Mouse (Mus musculus): Measurements from ENCODE around the gene Osm.
A peak's percentile ranks its signal among the peaks of the same experiment; 100 is the strongest.

Gene Osm

DNA sequence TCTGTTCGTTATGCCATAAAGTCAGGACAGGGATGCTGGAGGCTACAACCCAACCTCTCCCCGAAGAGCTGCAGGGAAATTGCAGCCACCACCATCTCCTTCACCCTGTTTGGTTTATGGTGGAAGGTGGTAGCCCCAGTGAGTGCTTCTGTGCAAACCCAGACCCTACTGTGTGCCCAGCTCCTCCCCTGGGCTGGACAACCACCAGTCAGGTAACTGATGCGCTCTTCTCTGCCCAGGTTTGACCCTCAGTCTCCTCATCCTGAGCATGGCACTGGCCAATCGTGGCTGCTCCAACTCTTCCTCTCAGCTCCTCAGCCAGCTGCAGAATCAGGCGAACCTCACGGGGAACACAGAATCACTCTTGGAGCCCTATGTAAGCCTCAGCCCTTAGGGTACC lies 1.9 kb downstream of the Osm start:
- no peak for DNase-seq (ENCODE audit: low read depth, low spot score)

DNA sequence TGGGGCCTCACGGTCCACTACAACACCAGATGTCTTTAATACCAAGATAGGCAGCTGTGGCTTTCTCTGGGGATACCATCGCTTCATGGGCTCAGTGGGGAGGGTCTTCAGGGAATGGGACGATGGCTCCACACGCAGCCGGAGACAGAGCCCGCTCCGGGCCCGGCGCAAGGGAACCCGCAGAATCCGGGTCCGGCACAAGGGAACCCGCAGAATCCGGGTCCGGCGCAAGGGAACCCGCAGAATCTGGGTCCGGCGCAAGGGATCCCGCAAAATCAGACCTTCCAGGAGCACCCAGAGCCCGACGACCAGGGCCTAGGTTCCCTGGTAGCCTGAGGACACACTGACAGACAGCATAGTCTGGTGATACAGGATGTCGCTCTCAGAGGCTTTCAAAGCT lies 3.5 kb downstream of the Osm start:
- DNase-seq (ENCODE audit: low read depth, low spot score), result no peak

DNA sequence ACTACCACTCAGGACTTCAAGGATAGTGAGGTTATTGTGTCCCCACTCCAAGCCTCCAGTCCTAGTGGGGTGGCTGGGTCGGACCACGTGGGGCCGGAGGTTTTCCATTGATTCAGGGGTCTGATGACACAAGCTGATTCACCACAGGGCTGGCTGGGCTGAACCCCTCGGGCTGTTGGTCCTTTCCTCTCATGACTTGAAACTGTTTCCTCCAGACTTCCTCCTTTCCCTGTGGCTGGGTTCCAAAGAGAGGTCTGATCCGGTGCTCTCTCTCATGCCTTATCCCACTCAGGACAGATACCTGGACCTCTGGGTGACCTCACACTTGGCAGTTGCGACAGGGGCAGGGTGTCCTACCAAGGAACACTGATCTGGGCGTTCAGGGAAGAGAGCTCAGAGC lies 3.9 kb downstream of the Osm start:
- no peak for DNase-seq (ENCODE audit: low read depth, low spot score)

DNA sequence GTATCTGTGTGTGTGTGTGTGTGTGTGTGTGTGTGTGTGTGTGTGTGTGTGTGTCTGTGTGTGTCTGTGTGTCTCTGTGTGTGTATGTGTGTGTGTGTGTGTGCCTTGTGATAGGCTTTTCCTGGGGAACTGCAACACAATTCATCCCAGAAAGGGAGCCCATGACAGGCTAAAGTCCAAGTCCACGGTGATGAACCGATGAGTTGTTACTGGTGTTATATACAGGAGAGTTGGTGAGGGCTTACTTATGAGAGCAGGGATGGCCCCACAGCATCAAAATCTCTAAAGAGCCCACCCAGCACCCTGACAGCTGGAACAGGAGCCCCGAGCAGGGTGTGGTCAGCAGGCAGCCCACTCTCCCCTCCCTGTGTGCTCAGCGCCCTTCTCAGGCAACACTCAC lies 5.0 kb downstream of the Osm start:
- no peak for DNase-seq (ENCODE audit: low read depth, low spot score)

DNA sequence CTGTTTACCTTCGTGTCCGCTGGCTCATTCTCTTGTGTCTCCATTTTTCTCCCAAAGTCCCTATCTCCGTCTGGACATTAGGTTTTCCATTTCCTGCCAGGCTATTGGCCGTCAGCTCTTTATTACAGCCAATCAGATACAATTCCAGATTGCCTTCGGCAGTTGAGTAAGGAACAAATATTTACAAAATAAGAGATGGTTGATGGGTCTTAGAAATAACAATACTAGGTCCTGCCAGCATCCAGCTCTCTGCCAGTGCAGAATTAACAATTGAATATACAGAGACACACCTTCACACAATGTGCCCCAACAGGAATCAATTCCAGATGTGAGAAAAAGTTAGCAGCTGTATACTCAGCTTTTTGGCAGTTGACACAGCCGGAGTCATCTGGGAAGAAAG lies 9.9 kb downstream of the Osm start:
- DNase-seq (ENCODE audit: low read depth, low spot score), result peak; percentile 93

DNA sequence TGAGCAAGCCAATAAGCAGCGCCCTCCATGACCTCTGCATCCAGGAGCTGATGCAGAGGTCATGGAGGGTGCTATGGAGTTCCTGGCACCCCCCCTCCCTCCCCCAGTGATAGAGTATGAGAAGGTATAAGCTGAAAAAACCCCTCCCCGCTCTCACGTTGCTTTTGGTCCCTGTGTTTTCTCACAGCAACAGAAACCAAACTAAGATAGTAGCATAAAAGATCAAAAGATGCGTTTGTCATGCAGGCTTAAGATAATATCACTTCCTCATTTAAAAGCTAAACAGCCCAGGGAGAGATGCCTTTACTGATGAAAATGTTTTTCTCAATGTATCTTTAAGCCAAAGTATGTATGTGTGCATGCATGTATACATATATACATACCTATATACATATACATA lies 10.4 kb downstream of the Osm start:
- no peak for DNase-seq (ENCODE audit: low read depth, low spot score)

DNA sequence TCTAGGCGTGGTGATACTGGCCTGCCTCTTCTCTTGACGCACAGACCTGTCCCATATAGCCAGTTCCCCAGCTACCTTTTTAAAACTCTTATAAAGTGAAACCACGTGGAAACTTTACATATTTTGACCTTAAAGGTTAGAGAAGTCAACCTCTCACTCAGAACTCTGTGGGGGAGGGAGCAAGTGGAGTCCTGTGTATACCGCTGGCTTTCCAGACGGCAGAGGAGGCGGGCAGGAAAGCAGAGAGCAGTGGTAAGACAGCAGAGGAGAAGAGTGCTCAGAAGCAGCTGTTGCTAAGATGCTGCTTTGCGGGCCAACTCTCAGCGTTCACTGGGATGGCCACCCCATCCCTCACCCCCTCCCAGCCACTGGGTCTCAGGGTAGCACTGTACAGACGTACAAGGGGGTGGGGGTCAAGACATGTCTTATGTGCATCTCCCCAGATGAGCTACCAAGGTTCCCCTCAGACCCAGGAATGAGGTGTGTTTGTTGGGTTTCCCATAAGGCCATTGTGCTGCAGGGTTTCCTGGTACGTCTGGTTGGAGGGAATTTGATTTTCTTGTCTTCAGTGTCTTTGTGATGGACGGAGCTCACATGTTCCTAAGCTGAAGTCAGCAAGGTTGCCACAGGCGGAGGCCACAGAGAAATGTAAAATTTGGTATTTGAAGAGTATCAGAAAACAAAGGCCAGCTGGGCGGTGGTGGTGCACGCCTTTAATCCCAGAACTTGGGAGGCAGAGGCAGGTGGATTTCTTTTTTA lies 11.2 kb downstream of the Osm start:
- DNase-seq (ENCODE audit: low read depth, low spot score), result peak; percentile 91

DNA sequence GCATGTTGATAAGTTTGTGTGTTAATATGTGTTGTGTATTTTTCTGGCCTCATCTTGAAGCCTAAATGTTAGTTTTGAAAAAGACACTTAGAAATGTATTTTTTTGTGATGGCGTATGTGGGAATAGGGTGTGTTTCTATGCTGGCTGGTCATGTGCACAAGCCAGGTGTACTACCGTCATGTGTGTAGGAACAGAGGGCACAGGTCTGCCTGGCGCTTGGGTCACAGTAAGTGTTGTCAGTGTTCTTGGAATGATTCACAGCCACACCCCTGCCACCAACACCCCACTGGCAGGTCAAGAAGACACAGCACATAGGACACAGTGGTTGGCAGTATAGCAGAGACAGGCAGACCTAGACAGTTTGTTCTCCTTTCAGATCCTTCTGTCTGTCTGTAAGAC lies 12.9 kb downstream of the Osm start:
- DNase-seq (ENCODE audit: low read depth, low spot score), result no peak

DNA sequence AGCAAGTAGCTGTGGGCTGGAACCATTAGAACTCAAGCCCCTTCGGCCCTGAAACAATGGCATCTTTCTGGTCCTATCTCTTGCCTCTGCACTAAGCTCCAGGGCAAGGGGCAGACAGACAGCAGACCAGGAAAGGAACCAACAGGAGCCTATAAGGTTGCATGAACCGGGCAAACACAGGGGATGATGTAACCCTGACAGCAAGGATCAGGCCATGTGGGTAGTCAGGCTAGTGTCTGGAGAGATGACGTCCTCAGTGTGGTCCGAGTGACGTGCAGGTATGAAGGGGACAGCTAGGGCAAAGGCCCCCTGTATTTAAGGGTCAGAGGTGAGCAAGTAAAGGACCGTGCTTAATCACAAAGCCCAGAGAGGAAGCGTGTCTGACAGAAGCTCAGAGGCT lies 14.1 kb downstream of the Osm start:
- DNase-seq (ENCODE audit: low read depth, low spot score), result no peak

DNA sequence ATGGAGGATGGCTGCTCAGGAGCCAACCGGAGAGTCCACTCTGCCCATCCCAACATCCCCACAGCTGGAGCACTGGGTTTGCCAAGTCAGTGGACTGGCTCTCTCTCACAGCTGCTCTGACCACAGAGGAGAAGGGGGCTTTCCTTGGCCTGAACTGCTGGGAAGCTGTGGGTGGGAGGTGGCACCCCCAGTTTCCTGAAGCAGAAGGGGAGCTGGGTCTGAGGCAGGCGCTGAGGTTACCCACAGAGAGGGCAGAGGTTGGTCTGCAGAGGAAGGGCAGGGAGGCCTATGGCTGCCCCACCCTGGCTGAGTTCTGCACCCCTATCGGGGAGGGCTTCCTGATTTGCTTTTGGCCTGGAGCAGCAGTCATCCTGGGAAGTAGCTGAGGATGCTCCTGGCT lies 15.2 kb downstream of the Osm start:
- DNase-seq (ENCODE audit: low read depth, low spot score), result no peak

DNA sequence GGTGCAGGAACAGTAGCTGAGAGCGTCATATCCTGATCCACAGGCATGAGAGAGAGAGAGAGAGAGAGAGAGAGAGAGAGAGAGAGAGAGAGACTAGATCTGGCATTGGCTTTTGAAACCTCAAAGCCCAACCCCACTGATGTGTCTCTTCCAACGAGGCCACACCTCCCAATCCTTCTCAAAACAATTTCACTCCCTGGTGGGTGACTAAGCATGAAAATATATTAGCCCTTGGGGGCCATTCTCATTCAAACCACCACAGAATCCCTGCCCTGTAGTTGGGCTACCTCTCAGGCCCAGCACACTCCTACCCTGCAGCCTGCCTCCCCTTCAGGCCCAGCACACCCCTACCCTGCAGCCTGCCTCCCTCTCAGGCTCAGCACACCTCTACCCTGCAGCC lies 16.7 kb downstream of the Osm start:
- DNase-seq (ENCODE audit: low read depth, low spot score), result peak; percentile 95

DNA sequence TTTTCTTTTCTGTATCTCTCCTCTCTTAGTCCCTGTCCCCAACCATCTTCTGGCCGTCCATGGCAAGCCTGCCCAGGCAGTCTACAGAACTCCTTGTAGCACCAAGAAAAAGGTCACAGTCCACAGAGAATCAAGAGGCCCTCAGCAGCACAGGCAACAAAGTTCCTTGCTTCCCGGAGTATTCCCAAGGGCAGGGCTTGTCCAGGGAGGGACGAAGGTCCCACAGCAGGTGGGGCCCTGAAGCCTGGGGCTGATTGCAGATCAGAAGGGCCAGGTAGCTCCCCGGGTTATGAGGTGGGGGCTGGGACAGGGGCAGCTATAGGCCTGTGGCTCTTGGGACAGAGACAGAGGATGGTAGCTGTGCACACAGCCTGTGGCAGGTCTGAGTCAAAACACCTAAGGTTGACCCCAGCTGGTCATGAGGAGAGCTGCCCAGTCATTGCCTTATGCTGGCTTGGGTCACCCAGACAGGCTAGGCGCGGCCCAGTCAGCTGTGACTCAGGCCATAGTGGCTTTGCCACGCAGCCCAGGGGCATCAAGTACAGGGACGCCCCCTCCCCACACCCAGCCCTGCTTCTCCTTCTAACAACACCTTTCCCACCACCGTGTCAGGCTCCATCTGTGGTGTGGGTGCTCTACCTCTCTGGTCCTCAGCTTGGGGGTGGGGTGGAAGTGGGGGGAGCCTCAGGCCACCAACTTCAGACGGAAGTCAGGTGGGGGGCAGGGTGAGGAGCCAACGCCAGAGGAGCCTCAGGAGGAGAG lies 20.8 kb downstream of the Osm start, which contains the start of gene Lif:
Lif (plus strand) TSS at position 712 of the 762 bp plus-strand sequence.
- no peak for DNase-seq (ENCODE audit: low read depth, low spot score)

DNA sequence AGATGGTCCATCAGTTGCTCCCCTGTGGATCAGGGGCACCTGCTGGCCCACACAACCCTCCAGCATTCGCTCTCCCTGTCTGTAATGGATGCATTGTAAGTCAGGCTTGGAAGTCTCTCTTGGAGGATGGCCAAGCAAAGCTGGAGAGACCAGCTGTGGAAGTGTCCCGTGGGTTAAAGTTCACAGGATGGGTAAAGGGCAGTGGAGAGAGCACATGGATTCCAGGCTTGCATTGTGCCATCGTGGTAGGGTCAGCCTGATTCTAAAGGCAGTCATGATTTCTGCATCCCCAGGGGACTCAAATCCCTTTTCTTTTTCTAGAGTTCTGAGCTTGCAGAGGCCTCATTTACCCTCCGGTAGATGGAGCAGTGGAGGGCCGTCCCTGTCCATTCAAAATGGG lies 21.5 kb downstream of the Osm start:
- no peak for DNase-seq (ENCODE audit: low read depth, low spot score)

DNA sequence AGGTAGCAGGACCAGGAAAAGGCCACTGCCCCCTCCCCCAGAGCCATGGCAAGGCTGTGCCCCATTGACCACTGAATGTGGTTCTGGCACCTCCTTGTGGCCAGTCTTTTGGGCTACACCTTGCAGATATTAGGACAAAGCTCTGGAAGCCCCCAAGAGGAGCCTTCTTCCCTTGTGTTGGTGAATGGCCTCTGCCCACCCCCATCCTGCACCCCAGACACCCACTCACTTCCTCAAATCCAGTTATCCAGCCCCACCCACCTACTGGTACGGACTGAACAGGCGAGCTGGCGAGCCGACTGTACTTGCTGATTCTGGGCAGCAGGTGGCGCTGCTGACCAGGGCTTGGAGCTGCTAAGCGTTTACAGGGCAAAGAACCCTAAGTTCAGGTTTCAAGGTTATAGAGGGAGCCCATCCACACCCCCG lies 22.4 kb downstream of the Osm start:
- peak; percentile 78 for DNase-seq (ENCODE audit: low read depth, low spot score)

DNA sequence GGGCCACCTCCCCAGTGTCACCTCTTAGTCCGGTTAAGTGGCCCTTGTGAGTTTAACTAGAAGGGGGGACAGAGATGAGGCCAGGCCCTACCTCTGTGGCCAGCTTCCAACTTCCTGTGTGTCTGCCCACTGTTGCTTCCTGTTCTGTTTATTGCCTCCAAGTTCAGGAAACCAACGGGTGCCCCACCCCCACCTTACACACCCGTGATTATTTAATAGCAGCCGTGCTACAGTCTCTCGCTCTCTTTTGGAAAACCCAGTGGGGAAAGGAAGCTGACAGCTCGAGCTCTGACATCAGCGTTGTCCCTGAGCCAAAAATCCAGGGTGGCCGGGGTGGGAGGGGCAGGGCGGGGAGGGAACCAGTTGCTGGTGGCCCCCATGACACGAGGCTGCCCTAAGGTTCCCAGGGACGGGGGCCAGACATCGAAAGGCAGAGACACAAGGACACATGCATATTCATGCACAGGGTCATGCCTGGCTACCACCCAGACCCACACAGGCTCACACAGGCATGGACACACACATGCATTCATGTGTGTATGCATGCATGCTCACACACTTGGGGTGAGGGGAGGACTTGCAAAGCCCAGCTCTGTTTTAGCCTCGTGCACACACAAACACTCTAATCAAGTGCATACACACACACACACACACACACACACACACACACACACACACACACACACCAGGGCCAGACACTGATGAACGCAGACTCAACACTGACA lies 24.4 kb downstream of the Osm start:
- DNase-seq (ENCODE audit: low read depth, low spot score), result no peak

DNA sequence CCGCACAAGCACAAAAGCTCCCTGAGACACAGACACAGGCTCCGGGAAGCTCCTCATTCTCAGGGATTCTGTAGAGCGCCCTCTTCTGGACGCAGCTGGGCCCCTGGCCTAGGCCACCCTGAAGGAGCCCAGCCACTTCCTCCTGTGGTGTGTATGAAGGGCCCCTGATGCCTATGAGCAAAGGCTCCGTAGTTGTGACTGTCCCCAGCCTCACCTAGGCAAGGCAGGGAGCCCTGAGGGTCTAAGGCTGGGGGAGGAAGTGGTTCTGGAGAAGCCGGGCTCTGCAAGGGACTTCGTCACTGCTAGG lies 24.9 kb downstream of the Osm start:
- DNase-seq (ENCODE audit: low read depth, low spot score), result peak; percentile 78

DNA sequence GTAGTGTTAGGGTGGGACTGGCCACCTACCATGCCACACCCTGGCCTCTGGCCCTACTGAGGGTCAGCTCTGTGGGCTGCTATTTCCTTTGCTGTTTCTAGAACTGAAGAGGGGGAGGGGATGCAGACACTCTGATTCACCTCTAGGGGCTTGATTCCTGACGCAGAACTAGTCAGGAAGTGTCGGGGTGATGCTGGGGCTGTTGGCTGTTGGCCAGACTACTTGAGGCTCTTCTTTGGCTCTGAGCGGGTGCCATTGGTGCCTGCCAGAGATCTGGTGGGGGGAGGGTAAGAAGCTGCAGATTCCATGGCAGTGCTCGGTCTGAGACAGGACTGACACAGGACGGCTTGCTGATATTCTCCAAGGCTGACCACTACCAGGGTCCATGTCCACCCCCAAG lies 25.7 kb downstream of the Osm start:
- peak; percentile 77 for DNase-seq (ENCODE audit: low read depth, low spot score)

DNA sequence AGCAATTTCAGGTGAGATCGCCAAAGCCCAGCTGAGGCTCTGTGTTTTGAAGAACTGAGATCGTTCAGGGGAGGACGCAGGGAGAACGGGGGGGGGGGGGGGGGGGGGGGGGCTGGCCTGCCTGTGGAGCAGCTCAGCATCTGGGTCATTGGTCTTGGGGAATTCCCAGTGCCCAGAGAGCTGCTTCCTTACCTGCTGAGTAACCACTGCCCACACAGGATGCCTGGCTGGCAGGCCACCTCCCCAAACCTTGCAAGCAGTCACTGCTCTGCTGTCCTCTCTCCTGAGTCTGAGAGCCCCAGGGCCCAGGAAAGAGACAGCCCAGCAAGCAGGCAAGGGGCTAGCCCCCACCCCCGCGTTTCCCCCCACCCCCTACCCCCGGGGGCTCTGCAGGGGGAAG lies 26.6 kb downstream of the Osm start:
- DNase-seq (ENCODE audit: low read depth, low spot score), result no peak

DNA sequence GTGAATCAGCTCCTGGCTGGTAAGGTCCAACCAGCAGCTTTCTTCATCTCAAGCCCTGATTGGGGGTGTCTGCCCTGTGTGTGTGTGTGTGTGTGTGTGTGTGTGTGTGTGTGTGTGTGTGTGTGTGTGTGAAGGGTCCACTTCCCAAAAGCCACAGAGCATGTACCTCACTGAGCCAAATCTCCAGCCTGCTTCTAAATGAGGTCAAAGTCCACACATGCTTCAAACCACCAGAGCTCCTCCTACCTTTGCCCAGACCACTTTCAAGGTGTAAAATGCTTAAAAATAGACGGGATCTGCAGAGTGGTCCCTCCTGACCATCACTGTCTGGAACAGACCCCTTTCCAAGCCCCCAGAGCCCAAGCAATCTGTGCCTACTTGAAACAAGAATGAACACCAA lies 27.1 kb downstream of the Osm start:
- no peak for DNase-seq (ENCODE audit: low read depth, low spot score)

DNA sequence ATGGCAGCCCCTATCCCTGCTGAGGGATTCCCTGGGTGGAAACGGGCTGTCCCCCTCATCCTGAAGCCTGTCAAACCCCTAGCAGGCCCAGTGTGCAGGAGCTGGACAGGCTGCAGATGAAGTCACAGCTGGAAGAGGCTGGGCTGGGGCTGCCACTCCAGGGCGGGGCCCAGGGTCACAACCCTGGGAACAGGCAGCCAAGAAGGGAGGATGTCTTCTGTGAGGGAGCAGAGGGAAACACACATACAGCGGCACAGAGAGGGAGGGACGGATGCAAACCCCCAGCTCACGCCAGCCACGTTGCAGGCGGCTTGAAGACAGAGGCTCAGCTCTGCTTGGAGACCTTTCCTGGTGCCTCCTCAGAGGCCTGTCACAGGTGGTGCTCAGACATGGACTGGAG lies 27.8 kb downstream of the Osm start:
- DNase-seq (ENCODE audit: low read depth, low spot score), result no peak

DNA sequence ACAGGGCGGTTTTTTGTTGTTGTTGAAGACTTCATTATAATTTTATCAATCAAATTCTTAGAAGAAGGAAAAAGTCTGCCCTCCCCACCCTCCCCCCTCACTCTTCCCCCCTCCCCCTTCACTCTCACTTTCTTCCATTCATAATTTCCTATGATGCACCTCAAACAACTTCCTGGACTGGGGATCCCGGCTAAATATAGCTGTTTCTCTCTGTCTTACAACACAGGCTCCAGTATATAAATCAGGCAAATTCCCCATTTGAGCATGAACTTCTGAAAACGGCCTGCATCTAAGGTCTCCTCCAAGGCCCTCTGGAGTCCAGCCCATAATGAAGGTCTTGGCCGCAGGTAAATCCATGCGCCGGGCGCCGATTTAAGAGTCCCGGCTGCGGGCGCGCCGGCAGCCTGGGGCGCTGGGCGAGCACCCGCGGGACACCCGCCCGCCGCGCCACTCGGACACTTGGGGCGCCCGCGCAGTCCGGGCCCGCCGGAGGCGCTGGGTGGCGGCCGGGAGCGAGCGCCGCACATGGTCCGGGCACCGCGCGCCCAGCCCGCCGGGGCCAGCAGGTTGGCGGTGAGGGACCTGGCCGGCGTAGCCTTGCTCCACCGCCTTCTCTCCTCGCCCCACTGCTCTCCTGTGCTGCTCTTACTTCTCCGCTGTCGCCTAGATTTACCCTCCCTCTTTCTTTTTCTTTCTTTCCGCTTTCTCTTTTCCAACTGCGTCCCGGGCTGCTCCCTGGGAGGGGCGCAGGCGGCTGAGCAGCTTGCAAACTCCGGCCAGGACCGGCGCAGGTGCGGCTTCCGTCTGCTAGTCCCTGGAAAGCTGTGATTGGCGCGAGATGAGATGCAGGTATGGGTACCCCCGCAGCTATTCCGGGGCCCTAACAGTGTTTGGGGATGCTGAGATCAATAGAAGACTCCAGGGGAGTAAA lies 30.3 kb downstream of the Osm start:
- peak; percentile 78 for DNase-seq (ENCODE audit: low read depth, low spot score)

DNA sequence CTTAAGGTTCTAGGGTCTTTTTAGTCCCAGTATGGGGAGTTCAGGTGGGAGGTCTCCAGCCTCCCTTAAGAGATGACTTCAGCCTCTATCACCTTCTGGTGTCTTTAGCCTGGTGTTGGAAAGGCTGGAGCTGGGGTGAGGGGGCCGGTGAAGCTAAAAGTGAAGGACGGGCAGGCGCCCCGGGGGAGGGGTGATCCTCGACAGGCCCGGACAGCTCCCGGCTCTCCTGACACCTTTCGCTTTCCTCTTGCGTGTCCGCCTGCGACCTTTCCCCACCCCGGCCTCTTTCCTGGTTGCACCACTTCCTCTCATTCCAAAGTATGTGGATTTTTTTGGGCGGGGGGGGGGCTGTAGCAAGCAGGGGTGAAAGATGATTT lies 31.0 kb downstream of the Osm start:
- peak; percentile 68 for DNase-seq (ENCODE audit: low read depth, low spot score)
